Mouse (Mus musculus) granulocyte monocyte progenitor cell, adult 5-6 weeks (primary cell): ENCODE data around the gene Igtp. TPM values are rescaled to one million over a fixed set of nuclear protein-coding genes. Genes with fewer than 3 reads are reported as not detected.
A peak's percentile ranks its signal among the peaks of the same experiment; 100 is the strongest.
"Not testable (repeated sequence)": the region's sequence is repeated elsewhere in the genome, so short reads cannot be mapped to it uniquely, and the experiment has no call there.

Experiments
- ATAC-seq: replicated peaks from 2 replicates; pipeline ENCODE4 v1.8.0; 2016; ENCODE audit warnings: mild to moderate bottlenecking, moderate TSS enrichment, inconsistent platforms; ENCODE audit not compliant: poor library complexity, severe bottlenecking
- total RNA-seq, 2 experiments: library from RNA; stranded (forward) in 1 of 2; stranded (reverse) in 1 of 2; fragments of 200-712, 200-1000 nt in 1 of 2; fragments of >200 nt in 1 of 2; fragmentation: Nextera tagmentation in 1 of 2; gene quantifications; 2 replicates each; pipeline ENCODE4 v1.2.3; 2014 to 2017

Gene Igtp
- total RNA-seq, 2 experiments from 2014 or later = 9.6 to 11.8 TPM

DNA sequence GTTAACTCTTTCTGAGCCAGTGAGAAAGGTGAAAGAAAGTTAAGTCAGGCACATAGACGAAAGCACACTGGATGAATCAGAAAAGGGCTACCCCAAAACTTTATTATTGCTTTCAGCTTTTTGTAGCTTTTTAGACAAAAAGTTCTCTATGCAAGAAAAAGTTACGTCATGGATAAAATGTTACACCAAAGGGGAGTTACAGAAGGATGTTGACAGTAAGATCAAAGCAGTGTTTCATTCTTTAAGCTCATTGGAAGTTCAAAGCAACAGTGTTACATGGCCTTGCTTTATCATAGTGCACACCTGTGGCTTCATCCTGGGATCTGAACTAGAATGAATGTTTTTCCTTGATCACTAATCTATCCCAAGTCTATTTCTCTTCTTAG lies 12.3 kb downstream of the Igtp start:
- ATAC-seq = no peak

DNA sequence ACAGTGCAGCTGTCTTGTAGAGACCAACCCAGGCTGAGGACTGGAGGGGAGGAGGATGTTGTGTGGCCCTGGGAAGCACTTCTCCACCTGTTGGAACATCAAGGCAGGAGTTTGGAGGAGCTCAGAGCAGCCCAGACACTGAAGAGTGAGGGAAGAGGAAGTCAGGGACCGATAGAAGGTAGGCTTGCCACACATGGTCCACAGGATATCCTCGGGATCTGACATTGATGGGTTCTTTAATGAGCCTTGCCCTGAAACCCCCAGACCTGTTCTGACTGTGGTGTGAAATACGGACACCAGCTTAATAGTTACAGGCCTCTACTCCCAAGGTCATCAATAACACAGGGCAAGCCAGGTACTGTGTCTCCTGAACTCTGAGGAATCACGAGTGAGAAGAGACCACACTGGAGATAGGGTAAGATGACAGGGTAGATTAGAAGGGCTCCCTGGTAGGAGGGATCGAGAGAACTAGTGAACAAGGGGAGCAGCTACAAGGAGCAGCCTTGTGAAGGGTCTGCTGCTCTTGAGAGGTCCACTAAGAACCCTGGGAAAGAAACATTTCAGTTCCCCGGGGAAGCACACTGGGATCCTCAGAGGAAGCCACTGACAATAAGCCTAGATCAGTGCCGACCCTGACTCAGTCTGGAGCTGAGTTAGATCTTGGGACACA lies 14.5 kb downstream of the Igtp start:
- peak; percentile 36 for ATAC-seq

DNA sequence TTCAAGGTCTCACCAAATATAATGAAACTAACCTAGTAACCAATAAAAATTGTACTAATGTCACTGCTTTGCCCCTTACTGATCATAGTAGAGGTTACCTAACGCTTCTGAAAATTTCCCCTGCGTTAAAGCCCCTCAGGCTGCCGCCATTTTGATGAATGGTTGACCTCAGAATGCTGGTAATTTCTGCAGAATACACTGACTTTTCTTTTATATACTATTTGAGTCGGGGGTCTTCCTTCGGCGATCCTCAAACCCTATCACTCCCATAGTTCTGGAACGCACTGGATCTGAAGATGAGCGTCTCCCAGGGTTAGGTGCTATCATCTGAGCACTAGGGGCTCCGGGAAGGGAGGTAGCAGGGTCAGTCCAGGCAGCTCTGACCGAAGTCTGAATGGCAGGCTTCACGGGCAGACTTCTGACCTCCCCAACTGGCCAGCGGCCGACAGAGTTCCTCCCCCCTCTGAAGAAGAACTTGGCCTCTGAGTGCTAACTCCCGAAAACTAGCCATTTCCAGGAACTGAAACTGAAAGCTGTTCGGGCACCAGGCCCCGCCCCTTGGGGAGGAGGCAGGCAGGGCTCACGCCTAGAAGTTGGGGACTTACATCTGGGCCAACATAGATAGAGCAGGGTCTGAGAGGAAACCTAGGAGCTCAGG lies 15.2 kb downstream of the Igtp start:
- ATAC-seq = peak; percentile 90

DNA sequence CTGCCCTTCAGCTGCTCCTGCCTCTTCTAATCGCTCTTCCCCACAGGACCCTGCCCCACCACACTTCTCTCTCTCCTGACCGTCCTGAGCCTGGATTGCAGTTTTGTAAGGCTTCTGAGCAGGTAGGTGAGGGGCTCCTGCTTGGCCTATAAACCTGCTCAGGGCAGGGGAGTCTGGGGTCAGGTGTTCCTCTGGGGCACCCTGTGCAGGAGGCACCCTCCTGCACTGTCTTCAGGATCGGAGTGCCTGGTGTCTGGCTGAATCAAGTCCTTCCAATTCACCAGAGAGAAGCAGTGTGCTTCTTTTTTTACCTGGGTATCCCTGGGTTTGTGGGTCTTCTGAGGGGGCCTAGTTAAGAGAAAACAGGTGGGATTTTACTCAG lies 15.7 kb downstream of the Igtp start:
- ATAC-seq = not testable (repeated sequence)

DNA sequence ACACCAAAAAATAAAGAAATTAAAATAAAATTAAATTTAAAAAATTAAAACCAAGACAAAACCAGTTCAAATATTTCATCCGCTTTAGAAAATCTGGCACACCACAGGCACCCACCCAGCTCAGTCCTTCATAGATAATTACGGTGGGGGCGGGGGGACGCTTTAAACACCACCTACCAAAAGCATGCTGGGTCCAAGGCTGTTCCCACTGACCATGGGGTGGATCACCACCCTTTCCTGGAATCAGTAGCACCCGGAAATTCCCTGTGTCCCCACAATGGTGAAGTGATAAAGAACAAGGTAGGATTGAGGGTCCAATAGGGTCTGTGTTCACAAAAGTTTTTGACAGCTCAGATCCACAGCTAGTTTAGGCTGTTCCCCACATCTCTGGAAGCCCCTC lies 16.5 kb downstream of the Igtp start:
- no peak for ATAC-seq

DNA sequence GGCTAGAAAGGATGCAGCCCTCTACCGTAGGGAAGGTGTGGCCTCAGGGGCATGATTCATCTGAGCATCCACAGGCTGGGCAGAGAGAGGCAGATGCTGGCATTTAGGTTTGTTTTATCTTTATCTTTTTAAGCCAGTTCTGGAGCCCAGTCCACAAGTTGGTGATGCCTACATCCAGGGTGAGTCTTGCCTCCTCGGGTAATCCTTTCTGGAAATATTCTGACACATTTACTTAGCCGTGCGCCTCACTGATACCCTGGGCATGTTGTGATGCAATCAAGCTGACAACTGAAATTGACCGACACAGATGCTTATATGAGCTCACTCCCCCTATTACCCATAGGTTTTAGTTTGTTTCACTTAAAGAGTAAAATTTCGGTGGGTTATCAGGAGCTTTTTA lies 17.5 kb downstream of the Igtp start:
- no peak for ATAC-seq

DNA sequence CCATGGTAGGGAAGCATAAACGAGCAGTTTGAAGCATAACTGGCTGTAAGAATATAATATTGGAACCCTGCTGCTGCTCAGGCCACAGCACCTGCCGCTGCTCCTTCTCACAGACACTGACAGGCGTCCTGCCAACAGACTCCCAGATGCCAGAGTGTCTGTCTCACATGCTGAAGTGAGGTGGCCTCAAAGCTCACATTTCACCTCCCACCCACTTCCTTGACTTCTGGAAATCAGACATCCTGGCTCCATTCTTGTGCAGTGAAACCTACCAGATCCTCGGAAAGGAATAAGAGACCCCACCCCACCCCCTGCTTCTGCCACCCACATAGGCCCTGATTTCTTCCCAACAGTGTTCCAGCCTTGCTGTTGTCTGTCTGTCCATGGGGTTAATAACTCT lies 24.4 kb downstream of the Igtp start:
- ATAC-seq = no peak

DNA sequence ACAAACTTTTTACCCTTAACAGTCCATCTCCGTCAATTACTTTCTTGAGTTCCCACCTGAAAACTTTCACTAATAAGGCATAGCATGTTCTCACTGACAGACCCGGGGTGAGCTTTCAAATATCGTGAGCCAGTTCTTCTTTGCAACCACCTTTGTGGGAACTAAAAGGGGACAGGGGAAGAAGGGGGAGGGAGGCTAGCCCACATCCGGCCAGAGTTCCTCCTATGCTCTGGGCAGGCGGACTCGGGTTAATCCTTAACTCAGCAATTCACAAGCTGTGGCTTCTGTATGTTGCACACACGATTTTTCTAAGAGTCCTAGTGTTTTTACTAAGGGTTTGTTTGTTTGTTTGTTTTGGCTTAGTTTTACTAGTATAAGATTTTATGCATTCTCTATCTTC lies 25.0 kb downstream of the Igtp start:
- peak; percentile 85 for ATAC-seq

DNA sequence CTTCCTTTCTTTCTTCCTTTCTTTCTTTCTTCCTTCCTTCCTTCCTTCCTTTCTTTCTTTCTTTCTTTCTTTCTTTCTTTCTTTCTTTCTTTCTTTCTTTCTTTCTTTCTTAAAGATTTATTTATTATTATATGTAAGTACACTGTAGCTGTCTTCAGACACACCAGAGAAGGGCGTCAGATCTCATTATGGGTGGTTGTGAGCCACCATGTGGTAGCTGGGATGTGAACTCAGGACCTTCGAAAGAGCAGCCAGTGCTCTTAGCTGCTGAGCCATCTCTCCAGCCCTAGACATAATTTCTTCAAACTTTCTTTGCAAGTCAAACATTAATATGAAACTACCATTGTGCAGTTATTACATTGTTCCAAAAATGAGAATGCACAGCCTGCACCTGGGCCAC lies 25.5 kb downstream of the Igtp start:
- ATAC-seq = not testable (repeated sequence)

DNA sequence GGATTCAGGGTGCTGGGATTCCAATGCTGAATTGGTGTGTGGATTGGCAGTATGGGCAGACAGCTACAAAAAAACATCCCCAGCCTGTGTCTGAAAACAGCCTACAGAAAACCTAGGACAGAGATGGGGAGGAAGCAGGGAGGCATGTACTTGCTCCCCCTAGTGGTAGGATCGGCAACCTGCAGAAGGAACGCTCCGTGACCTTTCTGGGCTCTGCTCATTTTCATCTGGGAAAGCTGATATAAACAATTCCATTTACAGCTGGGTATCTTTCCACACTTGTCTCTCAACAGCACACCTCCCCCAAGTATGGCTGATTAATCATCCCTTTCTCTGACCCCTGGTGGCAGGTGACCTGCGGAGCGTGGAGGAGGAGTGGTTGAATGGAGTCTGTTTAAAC lies 26.3 kb downstream of the Igtp start:
- peak; percentile 84 for ATAC-seq

DNA sequence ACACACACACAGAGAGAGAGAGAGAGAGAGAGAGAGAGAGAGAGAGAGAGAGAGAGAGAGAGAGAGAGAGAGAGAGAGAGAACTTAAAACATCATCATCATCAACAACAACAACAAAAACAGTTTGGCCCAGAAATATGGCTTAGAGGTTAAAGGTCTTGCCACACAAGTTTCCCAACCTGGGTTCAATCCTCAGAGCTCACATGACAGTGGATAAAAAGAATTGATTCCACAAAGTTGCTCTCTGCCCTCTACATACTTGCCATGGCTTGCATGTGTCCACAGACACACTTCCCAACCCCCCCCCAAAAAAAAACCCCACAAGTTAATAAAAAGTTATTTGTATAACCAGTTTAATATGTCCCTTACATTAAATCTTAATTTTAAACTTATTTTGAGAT lies 27.1 kb downstream of the Igtp start:
- no peak for ATAC-seq

DNA sequence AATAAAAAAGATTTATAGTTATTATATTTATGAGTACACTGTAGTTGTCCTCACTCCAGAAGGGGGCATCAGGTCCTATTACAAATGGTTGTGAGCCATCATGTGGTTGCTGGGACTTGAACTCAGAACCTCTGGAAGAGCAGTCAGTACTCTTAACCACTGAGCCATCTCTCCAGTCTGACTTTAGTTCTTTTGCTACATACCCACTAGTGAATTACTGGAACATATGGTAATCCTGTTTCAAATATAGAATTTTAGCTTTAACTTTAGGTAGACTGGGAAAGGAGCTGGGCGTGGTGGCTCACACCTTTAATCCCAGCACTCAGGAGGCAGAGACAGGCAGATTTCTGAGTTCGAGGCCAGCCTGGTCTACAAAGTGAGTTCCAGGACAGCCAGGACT lies 28.7 kb downstream of the Igtp start:
- ATAC-seq = not testable (repeated sequence)

DNA sequence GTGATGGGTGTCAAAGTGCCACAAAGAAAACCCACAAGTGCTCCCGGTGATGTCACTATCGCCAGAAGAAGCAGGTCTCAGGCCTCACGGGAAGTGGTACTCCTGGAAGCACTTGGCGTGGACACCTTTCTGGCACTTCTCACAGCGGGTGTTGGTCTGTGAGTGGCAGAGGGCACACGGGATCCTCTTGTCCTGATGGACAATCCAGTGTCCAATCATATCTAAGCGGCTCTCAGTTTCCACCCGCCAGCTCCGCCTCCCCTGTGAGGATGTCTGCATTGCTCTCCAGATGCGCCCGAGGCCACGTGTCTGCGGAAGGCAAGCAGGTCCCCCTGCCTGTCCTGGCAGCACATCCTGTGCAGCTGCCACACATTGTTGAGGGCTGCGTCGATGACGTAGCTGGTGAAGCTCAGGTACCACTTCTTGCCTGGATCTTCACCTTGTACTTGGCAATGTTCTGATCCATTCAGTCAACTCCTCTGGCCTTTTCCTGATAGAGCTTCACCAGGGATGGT lies 31.1 kb downstream of the Igtp start:
- no peak for ATAC-seq

DNA sequence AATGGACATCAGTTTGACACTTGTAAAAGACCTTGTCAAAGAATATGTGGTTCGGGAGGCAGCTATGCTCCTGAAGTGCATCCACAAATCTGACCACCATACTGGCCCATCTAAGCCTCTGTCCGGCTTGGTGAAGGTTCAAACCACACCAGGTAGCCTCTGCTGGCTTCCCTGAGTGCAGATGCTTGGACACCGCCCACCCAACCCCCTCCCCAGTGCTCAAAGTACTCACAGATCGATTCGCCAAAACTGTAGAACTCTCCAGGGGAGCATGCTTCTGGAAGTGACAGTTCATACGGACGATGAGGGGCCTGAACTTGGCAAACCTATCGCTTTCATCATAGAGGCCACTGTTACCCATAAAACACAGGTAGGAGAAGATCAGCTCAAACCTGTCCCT lies 31.8 kb downstream of the Igtp start:
- ATAC-seq = no peak

DNA sequence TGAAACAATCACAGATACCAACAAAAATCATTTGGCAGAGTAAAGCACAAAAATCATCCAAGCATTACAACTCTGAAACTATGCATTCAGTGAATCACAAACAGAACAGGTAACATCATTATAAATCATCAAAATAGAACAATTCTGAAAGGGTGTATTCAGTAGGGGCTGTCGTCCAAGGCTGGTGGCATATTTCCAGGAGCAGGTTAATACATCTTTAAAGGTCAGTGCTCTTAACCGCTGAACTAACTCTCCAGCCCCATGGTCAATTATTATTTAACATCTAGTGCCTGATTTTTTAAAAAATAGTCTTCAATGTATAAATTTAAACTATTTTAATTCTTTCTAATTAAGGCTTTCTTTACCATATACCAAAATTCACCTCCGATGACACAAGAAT lies 35.2 kb downstream of the Igtp start:
- ATAC-seq = not testable (repeated sequence)

DNA sequence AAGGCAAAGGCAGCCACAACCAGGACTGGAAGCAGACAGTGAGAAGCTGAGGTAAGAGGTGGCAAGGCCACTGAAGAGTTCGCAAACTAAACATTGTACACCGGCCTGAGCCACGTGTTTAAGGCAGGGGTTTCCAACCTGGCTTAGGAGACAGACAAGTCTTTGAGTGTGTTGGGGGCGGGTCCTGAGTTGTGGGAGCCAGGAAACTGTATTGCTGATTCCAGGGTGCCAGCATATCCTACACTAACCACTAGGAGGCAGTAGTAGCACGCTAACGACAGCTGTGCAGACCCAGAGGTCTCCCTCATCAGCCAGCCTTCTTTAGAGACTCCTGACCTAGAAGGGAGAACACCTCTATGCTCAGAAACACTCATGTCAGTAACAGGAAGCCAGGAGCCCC lies 35.8 kb downstream of the Igtp start:
- peak; percentile 77 for ATAC-seq

DNA sequence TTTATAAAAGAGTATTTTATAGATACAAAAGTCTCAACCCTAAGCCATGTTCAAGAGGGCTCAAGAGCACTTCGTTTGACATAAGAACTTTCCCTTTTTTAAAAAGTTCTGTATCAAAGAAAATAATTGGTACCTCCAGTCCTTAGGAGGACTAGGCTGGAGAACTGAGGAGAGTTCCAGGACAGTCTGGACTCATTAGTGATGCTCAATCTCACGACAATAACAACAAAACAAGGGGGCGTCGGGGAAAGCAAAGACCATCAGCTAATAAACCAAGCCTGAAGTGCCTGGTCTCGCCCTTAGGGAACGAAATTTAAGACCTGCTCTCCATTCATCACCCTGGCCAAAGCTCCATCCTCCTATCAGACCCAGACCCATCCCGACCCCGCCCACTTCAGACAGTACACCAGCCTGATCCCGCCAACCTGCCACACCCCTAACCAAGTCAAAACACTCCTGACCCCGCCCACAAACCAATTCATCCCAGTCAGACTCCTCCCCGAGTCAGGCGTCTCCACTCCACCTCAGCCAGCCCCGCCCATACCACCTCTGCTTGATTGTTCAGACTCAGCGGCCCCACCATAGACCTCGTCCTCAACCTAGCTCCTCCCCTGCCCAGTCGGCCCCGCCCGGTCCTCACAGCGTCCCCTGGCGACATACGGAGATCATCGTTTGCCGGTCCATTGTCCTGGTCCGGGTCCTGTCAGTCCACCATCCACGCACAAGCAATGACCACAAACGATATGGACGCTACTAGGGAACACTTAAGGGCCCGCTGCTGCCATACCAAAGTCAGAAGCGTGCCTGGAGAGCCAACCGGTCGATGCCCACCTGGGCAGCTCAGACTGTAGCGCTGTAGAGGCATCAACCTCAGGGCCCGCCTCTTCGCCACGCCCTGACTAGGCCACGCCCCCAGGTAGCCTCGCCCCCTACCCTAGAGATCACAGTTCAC lies 39.8 kb downstream of the Igtp start:
- peak; percentile 96 for ATAC-seq

DNA sequence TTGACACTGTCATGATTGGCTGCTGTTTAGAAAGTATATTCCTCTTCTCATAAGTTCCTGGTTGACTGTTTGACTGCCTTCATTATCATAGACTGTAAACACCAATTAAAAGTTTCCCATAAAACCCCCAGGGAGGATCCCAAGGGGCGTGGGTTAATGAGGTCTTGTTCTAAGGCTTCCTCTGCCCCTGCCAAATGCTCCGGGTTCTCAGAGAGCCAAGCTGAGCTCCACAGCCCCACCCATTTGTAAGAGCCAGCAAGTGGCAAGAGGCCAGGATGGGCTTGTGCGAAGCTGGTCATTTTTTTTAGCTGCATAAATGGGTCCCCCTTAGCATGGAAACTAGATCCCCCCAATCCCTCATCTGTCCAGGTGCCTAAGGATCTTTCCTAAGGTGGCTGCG lies 47.9 kb downstream of the Igtp start:
- no peak; the same call in 1 of the 2 replicates for ATAC-seq

DNA sequence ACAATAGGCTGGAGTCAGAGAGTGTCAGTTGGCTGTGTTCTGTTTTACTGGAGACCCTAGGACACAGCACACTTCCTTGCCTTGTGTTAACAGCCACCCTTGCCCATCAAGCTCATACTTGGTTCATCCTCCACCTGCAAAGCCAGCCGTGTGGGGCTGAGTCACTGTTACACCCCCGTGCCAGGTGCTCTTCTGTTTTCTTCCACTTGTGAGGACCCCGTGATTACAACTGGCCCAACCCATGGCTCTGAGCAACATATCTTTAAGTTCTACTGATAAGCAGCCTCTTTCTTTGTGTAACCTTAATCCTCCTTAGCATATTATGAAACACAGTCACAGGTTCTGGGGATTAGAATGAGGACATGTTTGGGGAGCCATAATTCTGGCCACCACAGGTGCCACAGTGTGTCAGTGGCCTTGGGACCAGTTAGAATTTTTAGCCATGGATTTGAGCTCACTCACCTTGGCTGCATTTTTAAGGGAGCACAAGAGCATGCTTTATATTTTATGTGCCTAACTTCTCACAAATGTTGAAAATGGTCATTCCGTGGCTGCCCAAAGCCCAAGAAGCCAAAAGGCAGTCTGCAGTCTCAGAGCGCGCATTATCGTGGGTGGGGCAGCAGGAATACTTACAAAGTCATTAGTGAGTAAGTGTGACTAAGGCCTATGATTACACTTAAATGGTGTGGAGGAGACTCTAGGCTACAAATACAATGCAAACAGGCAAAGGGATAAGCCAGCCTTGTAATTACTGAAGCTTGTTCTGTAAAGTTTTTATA lies 50.0 kb downstream of the Igtp start:
- ATAC-seq = no peak

DNA sequence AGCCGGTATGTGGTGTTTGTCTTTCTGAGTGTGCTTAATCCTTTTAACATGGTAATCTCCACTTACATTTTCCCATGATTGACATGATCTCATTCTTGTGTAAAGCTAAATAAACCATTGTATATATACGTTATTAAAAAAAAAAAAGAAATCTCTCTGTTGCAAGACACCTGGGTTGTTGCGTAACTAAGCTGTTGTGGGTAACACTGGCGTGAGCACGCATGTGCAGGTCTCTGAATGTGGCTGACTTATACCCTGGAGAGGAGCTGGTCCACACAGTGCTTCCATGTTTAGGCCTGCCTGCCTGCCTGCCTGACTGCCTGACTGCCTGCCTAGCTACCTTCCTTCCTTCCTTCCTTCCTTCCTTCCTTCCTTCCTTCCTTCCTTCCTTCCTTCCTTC lies 51.2 kb downstream of the Igtp start:
- peak; percentile 96 for ATAC-seq
